In the genomic region with DNA sequence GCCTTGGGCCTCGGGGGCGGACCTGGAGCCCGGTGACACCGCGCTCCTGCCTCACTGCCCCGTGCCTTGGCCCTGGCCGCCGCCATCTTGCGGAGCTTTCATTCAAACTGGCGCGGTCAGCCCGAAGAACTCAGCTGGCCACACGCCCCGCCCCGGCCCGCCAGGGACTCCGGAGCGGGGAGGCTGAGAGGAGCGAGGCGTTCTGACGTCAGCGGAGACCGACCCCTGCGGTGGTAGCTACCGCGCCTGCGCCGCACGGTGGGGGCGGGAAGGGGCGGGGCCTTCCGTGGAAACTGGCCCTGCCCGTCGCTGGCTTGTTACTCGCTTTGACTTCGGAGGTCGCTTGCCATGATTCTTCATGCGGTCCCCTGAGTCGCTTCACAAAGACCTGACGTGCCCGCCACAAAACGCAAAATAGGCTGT, we compare ENCODE assay signal across 8 mouse cellular contexts. TPM values are rescaled to one million over a fixed set of nuclear protein-coding genes. Genes with fewer than 3 reads are reported as not detected.
DNase-seq lines count a peak whose midpoint lies in the region; ATAC-seq lines count a peak whose summit lies in the region.

A gene (minus strand): TSS at position 171 of the 423 bp plus-strand sequence.

- intact Hi-C loops in gastrocnemius, postnatal 14 days (cut with DNase I; ENCODE audit: low total_unique reads), result no loop called here
- intact Hi-C loops in left cerebral cortex, postnatal 10 days (cut with DNase I), result no loop called here

- ATAC-seq in inflammation-experienced regulatory T-cells, adult 6 months, result peak; percentile 88
- ATAC-seq in megakaryocyte-erythroid progenitor cell, adult 5-6 weeks (replicated peaks; ENCODE audit: low FRiP score, low TSS enrichment, poor library complexity, severe bottlenecking), result peak; percentile 96

- peak; percentile 98 to 99 for DNase-seq in adrenal gland, adult (ENCODE audit: inconsistent age in 2 of 2, low spot score in 1 of 2)
- peak; percentile 98 for DNase-seq in embryo, embryonic 10.5 days (ENCODE audit: low spot score)
- DNase-seq in gastrocnemius, postnatal 14 days, result peak; percentile 98
- DNase-seq in left cerebral cortex, postnatal 10 days (ENCODE audit: extremely low spot score in 1 of 2, low spot score in 2 of 2), result peak; percentile 93 to 98
- peak; percentile 97 for DNase-seq in right cerebral cortex, postnatal 25 days
- DNase-seq in urinary bladder, postnatal 4 days (ENCODE audit: low spot score in 2 of 2), result peak; percentile 95 to 97

RNA-seq across cellular contexts. Expression of the gene that starts here (rescaled TPM):
- total RNA-seq in gastrocnemius, postnatal 14 days (2021), result 1 to 10 TPM in 1 of 2 experiments, under 1 TPM in 1; 0.78 to 1.6 TPM
- polyA plus RNA-seq in inflammation-experienced regulatory T-cells, adult 6 months (2017; shearing (Covaris generic)), result under 1 TPM; 0.25 to 0.88 (median 0.66) TPM
- 1 to 10 TPM; 3.9 to 4.2 TPM for total RNA-seq in left cerebral cortex, postnatal 10 days (2021)
- total RNA-seq in megakaryocyte-erythroid progenitor cell, adult 5-6 weeks (2014; fragmentation: Nextera tagmentation), result 17.9 and 19.2 TPM in 2 replicates
- 15.7 and 18.2 TPM in 2 replicates for total RNA-seq in megakaryocyte-erythroid progenitor cell, adult 5-6 weeks (2017)

Comparison
In these comparisons a context has a peak if more than half of its experiments do, and no peak if none do; other contexts are left out.
1. Peak in every context shown above with its lines: DNase-seq and ATAC-seq.
2. Peak in ATAC-seq in inflammation-experienced regulatory T-cells, adult 6 months; RNA of the gene not detected or under 1 TPM.